30 mouse cellular contexts compared by ENCODE assay signal in genomic region chr9:62577558-62577957, GRCm38 (mm10). TPM values are rescaled to one million over a fixed set of nuclear protein-coding genes. Genes with fewer than 3 reads are reported as not detected.
DNase-seq lines count a peak whose midpoint lies in the region; ATAC-seq and TF ChIP-seq lines count a peak whose summit lies in the region.
"Had no signal": no experiment of that assay in that cellular context is flagged by ENCODE, and none has a peak within 500 bp of the region (broad histone marks: within the 10 kb centered on the region; RNA-seq: fewer than 3 reads in every experiment).

No protein-coding gene starts in this region.

- H3K27ac ChIP-seq in kidney, adult 2 months (ENCODE audit: insufficient read depth, low read depth, low read length) = no peak overlapping the region
- H3K27ac ChIP-seq in kidney, embryonic 15.5 days = no peak overlapping the region
- H3K27ac ChIP-seq in stomach, postnatal 0 days (replicated peaks) = no peak overlapping the region
- H3K27ac ChIP-seq in hindbrain, embryonic 11.5 days (ENCODE audit: low read depth, low read length) = no peak overlapping the region
- H3K27ac ChIP-seq: embryonic facial prominence, embryonic 10.5 days; embryonic facial prominence, embryonic 15.5 days; forebrain, embryonic 13.5 days; heart, adult 2 months; heart, embryonic 13.5 days; hindbrain, embryonic 15.5 days; limb, embryonic 13.5 days; liver, embryonic 12.5 days; macrophage; midbrain, embryonic 13.5 days; stomach, embryonic 15.5 days had no signal

- H3K4me2 ChIP-seq in kidney, embryonic 15.5 days = no peak overlapping the region
- no peak overlapping the region for H3K4me2 ChIP-seq in stomach, postnatal 0 days (replicated peaks; ENCODE audit: low read depth)
- no peak overlapping the region for H3K4me2 ChIP-seq in hindbrain, embryonic 11.5 days (replicated peaks; ENCODE audit: low read depth, low read length)
- H3K4me2 ChIP-seq: embryonic facial prominence, embryonic 15.5 days; forebrain, embryonic 13.5 days; heart, embryonic 13.5 days; hindbrain, embryonic 15.5 days; limb, embryonic 13.5 days; liver, embryonic 12.5 days; midbrain, embryonic 13.5 days; stomach, embryonic 15.5 days had no signal

- no peaks in the 10 kb centered on the region for H3K36me3 ChIP-seq in kidney, adult 2 months (ENCODE audit: control insufficient read depth, insufficient read depth, low read length)
- no peaks in the 10 kb centered on the region for H3K36me3 ChIP-seq in kidney, embryonic 15.5 days
- no peaks in the 10 kb centered on the region for H3K36me3 ChIP-seq in stomach, postnatal 0 days (ENCODE audit: control insufficient read depth, insufficient read depth, low read length)
- no peaks in the 10 kb centered on the region for H3K36me3 ChIP-seq in hindbrain, embryonic 11.5 days (ENCODE audit: control insufficient read depth, insufficient read depth, low read length)
- H3K36me3 ChIP-seq: embryonic facial prominence, embryonic 10.5 days; embryonic facial prominence, embryonic 15.5 days; G1E; heart, embryonic 13.5 days; hindbrain, embryonic 15.5 days; limb, embryonic 13.5 days; liver, embryonic 12.5 days; midbrain, embryonic 13.5 days; stomach, embryonic 15.5 days had no signal

- no peak for TF ChIP-seq CTCF in kidney, adult 2 months (conservative IDR thresholded peaks at IDR 0.05; ENCODE audit: insufficient read depth, insufficient read length, low read depth, low read length)
- TF ChIP-seq CTCF in stomach, postnatal 0 days (IDR thresholded peaks at IDR 0.05; ENCODE audit: low read depth) = no peak

- H3K9me3 ChIP-seq in kidney, embryonic 15.5 days (replicated peaks) = no peaks in the 10 kb centered on the region
- H3K9me3 ChIP-seq in stomach, postnatal 0 days (ENCODE audit: control insufficient read depth, low read length) = no peaks in the 10 kb centered on the region
- no peaks in the 10 kb centered on the region for H3K9me3 ChIP-seq in hindbrain, embryonic 11.5 days (ENCODE audit: control insufficient read depth, low read length)
- H3K9me3 ChIP-seq: embryonic facial prominence, embryonic 15.5 days; forebrain, embryonic 13.5 days; G1E; hindbrain, embryonic 15.5 days; limb, embryonic 13.5 days; liver, embryonic 12.5 days; stomach, embryonic 15.5 days had no signal

- no peaks in the 10 kb centered on the region for H3K4me1 ChIP-seq in kidney, adult 2 months (ENCODE audit: control insufficient read depth, insufficient read depth, low read length)
- H3K4me1 ChIP-seq in kidney, embryonic 15.5 days = no peaks in the 10 kb centered on the region
- no peaks in the 10 kb centered on the region for H3K4me1 ChIP-seq in stomach, postnatal 0 days (replicated peaks; ENCODE audit: control insufficient read depth, insufficient read depth)
- H3K4me1 ChIP-seq in hindbrain, embryonic 11.5 days (replicated peaks; ENCODE audit: control insufficient read depth, insufficient read depth, low read length) = no peaks in the 10 kb centered on the region
- H3K4me1 ChIP-seq: embryonic facial prominence, embryonic 10.5 days; embryonic facial prominence, embryonic 15.5 days; forebrain, embryonic 13.5 days; heart, embryonic 13.5 days; hindbrain, embryonic 15.5 days; limb, embryonic 13.5 days; liver, embryonic 12.5 days; midbrain, embryonic 13.5 days; stomach, embryonic 15.5 days had no signal

- ATAC-seq in kidney, embryonic 15.5 days (replicated peaks; ENCODE audit: low FRiP score) = no peak
- no peak for ATAC-seq in stomach, postnatal 0 days (ENCODE audit: low FRiP score, low TSS enrichment)
- ATAC-seq in hindbrain, embryonic 11.5 days (ENCODE audit: low FRiP score) = no peak
- ATAC-seq: forebrain, embryonic 13.5 days; liver, embryonic 12.5 days; liver, postnatal 0 days; midbrain, embryonic 13.5 days; Patski had no signal

- TF ChIP-seq EP300 in stomach, postnatal 0 days (optimal IDR thresholded peaks at IDR 0.05) = no peak

- no peak overlapping the region for H3K9ac ChIP-seq in kidney, embryonic 15.5 days
- H3K9ac ChIP-seq in stomach, postnatal 0 days (ENCODE audit: low read length) = no peak overlapping the region
- no peak overlapping the region for H3K9ac ChIP-seq in hindbrain, embryonic 11.5 days (ENCODE audit: low read depth, low read length)
- H3K9ac ChIP-seq: embryonic facial prominence, embryonic 15.5 days; forebrain, embryonic 13.5 days; heart, embryonic 13.5 days; hindbrain, embryonic 15.5 days; limb, embryonic 13.5 days; liver, embryonic 12.5 days; liver, postnatal 0 days; midbrain, embryonic 13.5 days; stomach, embryonic 15.5 days had no signal

- H3K27me3 ChIP-seq in kidney, adult 2 months (replicated peaks; ENCODE audit: control insufficient read depth, insufficient read depth, low read length) = no peaks in the 10 kb centered on the region
- H3K27me3 ChIP-seq in kidney, embryonic 15.5 days = no peaks in the 10 kb centered on the region
- no peaks in the 10 kb centered on the region for H3K27me3 ChIP-seq in stomach, postnatal 0 days (ENCODE audit: control insufficient read depth, insufficient read depth, low read length)
- H3K27me3 ChIP-seq in hindbrain, embryonic 11.5 days (ENCODE audit: control insufficient read depth, insufficient read depth, low read length) = no peaks in the 10 kb centered on the region
- H3K27me3 ChIP-seq: embryonic facial prominence, embryonic 15.5 days; forebrain, embryonic 13.5 days; heart, embryonic 13.5 days; hindbrain, embryonic 15.5 days; limb, embryonic 13.5 days; liver, embryonic 12.5 days; midbrain, embryonic 13.5 days; Patski; stomach, embryonic 15.5 days had no signal

- DNase-seq in adrenal gland, adult 2 months = peak; percentile 50
- DNase-seq in adrenal gland, adult 8-10 months = no peak
- DNase-seq in kidney, adult 2 months = peak; percentile 35
- DNase-seq in testis, postnatal 10 days (ENCODE audit: low spot score) = peak; percentile 18
- no peak for DNase-seq in testis, postnatal 14 days (ENCODE audit: low spot score)
- peak; percentile 5 for DNase-seq in stomach, postnatal 0 days (ENCODE audit: low spot score)
- DNase-seq in hindbrain, embryonic 11.5 days (ENCODE audit: low spot score) = no peak
- DNase-seq: cerebellum, adult 8-10 months; cerebellum, postnatal 25 days; gastrocnemius, postnatal 36 days; heart, postnatal 10 days; kidney, postnatal 25 days; liver, postnatal 0 days; right cerebral cortex, postnatal 14 days; thymus, adult 2 months; thymus, postnatal 36 days had no signal

- WGBS in kidney, adult 2 months = 35% methylated on average over 1 of the region's 1 CpGs
- WGBS in kidney, embryonic 15.5 days = 29% methylated on average over 1 of the region's 1 CpGs
- WGBS in stomach, postnatal 0 days = 21% methylated on average over 1 of the region's 1 CpGs
- WGBS in hindbrain, embryonic 11.5 days = 75% methylated on average over 1 of the region's 1 CpGs

- TF ChIP-seq POLR2A in kidney, adult 2 months (IDR thresholded peaks at IDR 0.05; ENCODE audit: low read depth, low read length) = no peak

- H3K4me3 ChIP-seq in kidney, adult 2 months (ENCODE audit: insufficient read depth, low read depth, low read length) = no peak overlapping the region
- H3K4me3 ChIP-seq in kidney, embryonic 15.5 days (replicated peaks) = no peak overlapping the region
- H3K4me3 ChIP-seq in stomach, postnatal 0 days (ENCODE audit: low read depth, low read length) = no peak overlapping the region
- H3K4me3 ChIP-seq in hindbrain, embryonic 11.5 days (ENCODE audit: low read depth, low read length) = no peak overlapping the region
- H3K4me3 ChIP-seq: embryonic facial prominence, embryonic 10.5 days; embryonic facial prominence, embryonic 15.5 days; forebrain, embryonic 13.5 days; heart, adult 2 months; heart, embryonic 13.5 days; hindbrain, embryonic 15.5 days; limb, embryonic 13.5 days; liver, embryonic 12.5 days; midbrain, embryonic 13.5 days; stomach, embryonic 15.5 days had no signal

RNA-seq across cellular contexts. Expression of gene Coro2b, which starts 40.7 kb away (rescaled TPM):
- total RNA-seq in adrenal gland, adult 2 months (2021) = 10 to 100 TPM; 13.1 to 15.3 TPM
- 14.3 and 15.5 TPM in 2 replicates for polyA plus RNA-seq in adrenal gland, adult 2 months (2012; rRNA removed)
- total RNA-seq in adrenal gland, adult 8-10 months (2022) = 10 to 100 TPM; 12.4 to 20.2 (median 18.2) TPM
- polyA plus RNA-seq in kidney, adult 2 months (2012; rRNA removed) = 9.8 and 11.0 TPM in 2 replicates
- polyA plus RNA-seq in kidney, embryonic 15.5 days (2015; fragmentation: Nextera tagmentation; extraction: Ambion mirVana) = 16.8 and 19.1 TPM in 2 replicates
- polyA plus RNA-seq in stomach, postnatal 0 days (2015; fragmentation: Nextera tagmentation; extraction: Ambion mirVana) = 4.9 and 5.4 TPM in 2 replicates
- polyA plus RNA-seq in hindbrain, embryonic 11.5 days (2014; fragmentation: Nextera tagmentation; extraction: Ambion mirVana) = 19.5 and 20.5 TPM in 2 replicates
- polyA plus RNA-seq: G1E had no signal

Comparison
In these comparisons a context has a peak if more than half of its experiments do, and no peak if none do; other contexts are left out.
1. DNase-seq: peak in adrenal gland, adult 2 months (single experiment), kidney, adult 2 months (single experiment), testis, postnatal 10 days (single experiment) and stomach, postnatal 0 days (single experiment); none in adrenal gland, adult 8-10 months (single experiment), testis, postnatal 14 days (single experiment) and hindbrain, embryonic 11.5 days (single experiment).